Mouse (Mus musculus): ENCODE measurements around the gene Gpr179.

DNA sequence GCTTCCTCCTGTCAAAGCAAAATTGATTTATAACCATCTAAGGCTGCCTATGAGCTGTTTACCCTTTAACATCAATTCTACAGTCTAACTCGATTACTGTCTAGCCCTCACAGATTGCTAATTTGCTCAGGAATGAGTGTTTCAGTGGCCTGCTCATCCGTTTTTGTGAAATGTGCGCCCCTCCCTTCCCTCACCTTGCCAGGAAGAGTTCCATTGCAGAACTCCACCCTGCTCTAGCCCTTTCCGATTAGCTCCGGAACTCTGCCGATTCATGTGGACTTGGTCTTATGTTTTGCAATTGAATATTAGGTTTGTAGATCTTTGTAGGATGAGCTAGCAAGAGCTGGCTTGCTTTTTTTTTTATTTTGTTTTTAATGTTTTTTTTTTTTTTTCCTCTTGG lies 69.7 kb downstream of the Gpr179 start:
- TF ChIP-seq CTCF (conservative IDR thresholded peaks at IDR 0.05; ENCODE audit: insufficient read depth, insufficient read length, low read depth, low read length) (no peak), POLR2A (IDR thresholded peaks at IDR 0.05; ENCODE audit: low read depth, low read length) (no peak)

Data from kidney, adult 2 months (tissue).